Mouse (Mus musculus): ENCODE results near the gene Atp5c1.

Atp5c1 gene

GRCm38 (mm10) chr2:10050878-10051277 is 29.4 kb downstream of the Atp5c1 start:
- no peak for DNase-seq (ENCODE audit: low read depth, low spot score)

DNA sequence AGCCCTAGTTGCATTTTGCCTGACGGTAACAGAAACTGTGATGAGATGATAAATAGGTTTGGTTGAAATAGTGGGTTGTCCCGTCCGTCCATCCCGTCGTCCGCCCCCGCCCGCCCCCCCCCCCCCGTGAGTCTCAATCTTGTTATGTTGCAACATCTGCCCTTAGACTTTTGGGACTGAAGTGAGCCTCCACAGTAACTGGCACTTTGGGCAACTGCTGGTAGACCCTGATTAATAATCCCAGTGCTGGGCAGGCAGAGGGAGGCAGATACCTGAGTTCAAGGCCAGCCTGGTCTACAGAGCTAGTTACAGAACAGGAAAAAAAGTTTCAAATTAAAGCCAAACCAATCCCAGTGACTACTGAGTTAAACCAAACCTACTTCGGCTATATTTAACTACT is 30.9 kb downstream of the Atp5c1 start:
- no peak for DNase-seq (ENCODE audit: low read depth, low spot score)

DNA sequence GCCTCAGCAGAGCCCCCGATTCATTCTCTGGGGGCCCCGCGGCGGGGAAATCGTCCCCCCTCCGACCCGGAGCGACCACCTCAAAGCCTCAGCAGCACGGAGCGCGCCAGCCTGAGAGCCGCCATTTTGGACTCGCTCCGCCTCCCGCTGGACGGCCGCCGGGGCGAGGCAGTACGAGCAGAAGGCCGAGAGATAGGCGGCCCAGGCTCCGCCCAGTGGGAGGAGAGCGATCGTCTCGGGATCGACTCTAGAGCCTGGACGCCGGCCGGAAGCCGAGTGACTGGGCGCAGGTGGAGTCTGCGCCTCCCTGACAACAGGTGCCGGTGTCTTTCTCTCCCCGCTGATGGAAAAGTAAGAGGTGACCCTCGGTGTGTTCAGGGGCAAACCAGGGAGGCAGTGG is 31.8 kb downstream of the Atp5c1 start, which contains the start of gene Taf3:
TSS of gene Taf3 (minus strand) at position 136 of the 400 bp plus-strand sequence.
- peak; percentile 98 for DNase-seq (ENCODE audit: low read depth, low spot score)

- peak; percentile 43 for DNase-seq (ENCODE audit: low read depth, low spot score)
Observed at GRCm38 (mm10) chr2:10047758-10048436, 32.4 kb downstream of the Atp5c1 start.

GRCm38 (mm10) chr2:10034976-10035375 is 45.3 kb downstream of the Atp5c1 start:
- DNase-seq (ENCODE audit: low read depth, low spot score): no peak

GRCm38 (mm10) chr2:10033684-10034083 is 46.6 kb downstream of the Atp5c1 start:
- no peak for DNase-seq (ENCODE audit: low read depth, low spot score)

GRCm38 (mm10) chr2:10029755-10030154 is 50.6 kb downstream of the Atp5c1 start:
- no peak for DNase-seq (ENCODE audit: low read depth, low spot score)

DNA sequence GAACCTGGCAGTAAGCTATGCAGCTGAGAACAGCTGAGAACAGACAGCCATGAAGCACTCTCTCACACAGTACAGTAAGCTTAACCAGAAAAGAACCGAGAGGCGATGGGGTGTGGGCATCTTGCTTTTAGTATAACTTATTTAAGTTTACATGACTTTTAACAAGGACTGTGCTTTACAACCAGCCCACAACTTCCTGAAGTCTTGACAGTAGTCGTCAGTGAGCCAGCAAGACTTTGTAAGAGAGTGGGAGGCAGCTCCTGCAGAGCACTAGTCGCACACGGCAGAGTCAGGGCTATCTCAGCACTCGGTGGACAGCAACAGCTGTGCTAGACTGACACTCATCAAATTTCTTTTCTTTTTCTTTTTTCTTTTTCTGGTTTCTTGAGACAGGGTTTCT is 56.0 kb downstream of the Atp5c1 start:
- no peak for DNase-seq (ENCODE audit: low read depth, low spot score)

DNA sequence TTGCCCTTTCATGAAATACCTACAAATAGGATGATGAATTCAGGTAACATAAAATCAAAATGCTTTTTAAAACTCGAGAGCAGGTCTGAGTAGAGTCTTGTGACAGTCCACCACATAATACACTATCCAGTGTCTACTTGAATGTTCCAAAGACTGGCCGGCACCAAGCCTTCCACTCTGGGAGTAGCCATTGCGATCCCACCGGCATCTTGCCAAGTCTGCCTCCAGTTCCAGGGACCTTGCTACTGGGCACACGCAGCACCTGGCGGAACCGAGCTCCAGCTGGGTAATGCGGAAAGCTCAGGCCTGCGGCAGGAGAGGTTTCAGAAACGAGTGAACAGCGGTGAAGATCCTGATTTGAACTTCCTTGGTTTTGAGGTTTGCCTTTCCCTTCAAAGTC is 59.0 kb downstream of the Atp5c1 start:
- DNase-seq (ENCODE audit: low read depth, low spot score): no peak

GRCm38 (mm10) chr2:10014951-10015635 is 65.2 kb downstream of the Atp5c1 start:
- DNase-seq (ENCODE audit: low read depth, low spot score): no peak

GRCm38 (mm10) chr2:10010263-10010909 is 69.9 kb downstream of the Atp5c1 start:
- peak; percentile 64 for DNase-seq (ENCODE audit: low read depth, low spot score)

DNA sequence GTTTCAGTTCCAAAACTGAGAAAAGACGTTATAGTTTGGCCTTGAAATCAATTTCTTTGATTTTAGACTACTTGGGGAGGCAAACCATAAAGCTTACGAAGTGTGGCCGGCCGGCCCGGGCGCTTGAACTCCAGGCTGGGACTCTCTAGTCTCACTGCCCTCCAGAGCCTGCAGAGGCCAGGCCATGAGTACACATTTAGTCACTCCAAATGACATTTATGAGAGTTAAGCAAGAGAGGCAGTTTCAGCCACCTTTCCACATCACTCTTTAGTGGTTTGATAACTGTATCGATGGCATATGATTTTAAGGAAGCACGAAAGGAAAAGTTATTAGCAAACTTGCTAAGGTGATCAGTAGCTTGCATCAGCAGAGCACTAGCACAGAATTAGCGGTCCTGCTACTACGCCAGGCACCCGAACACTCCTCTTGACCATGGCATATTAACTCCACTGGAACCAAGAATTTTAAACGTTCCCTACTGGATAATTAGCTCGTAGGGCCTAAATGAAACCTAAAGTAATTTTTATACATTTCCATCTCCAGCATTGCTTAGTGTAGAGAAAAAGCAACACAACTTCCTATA is 70.5 kb downstream of the Atp5c1 start:
- DNase-seq (ENCODE audit: low read depth, low spot score): no peak

DNA sequence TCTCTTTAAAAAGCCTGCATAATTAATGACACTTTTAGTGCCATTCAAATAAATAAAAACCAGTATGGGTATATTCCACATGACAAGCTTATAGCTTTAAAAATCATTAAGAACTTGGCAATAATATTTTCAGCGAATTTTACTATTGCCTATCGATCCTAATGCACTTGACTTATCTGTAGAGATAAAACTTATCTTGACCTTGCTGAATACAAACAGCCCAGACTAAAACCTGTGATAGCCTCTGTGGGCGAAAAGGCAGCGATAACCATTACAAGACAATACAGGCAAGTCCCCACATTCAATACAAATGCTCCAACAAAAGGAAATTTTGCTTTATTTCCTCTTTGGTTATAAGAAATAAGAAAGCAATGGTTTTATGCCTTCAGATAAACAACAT is 71.7 kb downstream of the Atp5c1 start:
- DNase-seq (ENCODE audit: low read depth, low spot score): no peak
